Mouse (Mus musculus): Measurements from ENCODE around the gene Gad2. TPM values are rescaled to one million over a fixed set of nuclear protein-coding genes. Genes with fewer than 3 reads are reported as not detected.

The Gad2 gene
- not detected for total RNA-seq (2023)

DNA sequence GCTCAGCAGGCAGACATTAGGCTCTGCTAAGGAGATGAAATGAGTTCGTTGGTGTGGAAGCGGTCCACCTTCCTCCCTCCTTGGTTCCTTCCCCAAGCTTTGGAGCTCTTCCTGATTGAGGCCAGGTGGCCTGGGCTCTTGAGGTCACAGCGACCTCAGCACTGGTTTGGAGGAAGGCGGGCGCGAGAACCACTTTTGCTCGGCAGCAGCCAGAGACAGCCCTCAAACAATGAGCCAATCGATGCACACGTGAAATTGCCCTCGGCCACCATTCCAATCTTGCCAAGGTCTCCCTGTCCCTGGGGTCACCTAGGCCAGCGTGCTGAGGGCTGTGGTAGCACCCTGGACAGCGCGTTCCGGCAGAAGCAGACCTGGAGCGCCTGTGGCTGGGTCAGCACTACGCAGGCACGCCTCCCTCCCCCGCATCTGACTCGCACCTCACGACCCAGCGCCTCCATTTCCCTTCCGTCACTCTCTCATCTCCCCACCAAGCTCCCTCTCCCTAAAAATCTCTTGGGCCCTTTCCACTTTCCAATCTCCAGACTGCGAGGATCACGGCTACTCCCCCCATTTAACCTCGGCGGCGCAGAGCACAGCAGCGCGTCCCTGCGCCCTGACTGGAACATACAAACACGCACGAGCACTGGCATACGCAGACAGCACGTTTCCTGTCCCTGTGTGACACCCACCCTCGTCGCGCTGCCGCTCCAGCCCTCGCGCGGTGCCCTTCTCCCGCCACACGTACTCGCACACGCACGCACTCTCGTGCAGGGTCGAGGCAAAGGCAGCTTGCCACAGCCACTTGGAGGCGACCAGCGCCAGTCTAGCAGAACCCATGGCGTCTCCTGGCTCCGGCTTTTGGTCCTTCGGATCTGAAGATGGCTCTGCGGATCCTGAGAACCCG, at the start of gene Gad2:
Gad2 (plus strand) TSS at position 378 of the 904 bp plus-strand sequence.

Other genes starting within 250 kb of the Gad2 start
- gene Apbb1ip, start 151.9 kb downstream of the Gad2 start, total RNA-seq (2023), result 100 to 1,000 TPM; 262 TPM